Mouse (Mus musculus): ENCODE results near the gene Cnnm4. TPM values are rescaled to one million over a fixed set of nuclear protein-coding genes. Genes with fewer than 3 reads are reported as not detected.

The Cnnm4 gene
- polyA plus RNA-seq, 1 experiment from 2014 or later = 2.2 TPM

GRCm38 (mm10) chr1:36511289-36512021 lies 40.0 kb downstream of the Cnnm4 start, which contains the start of gene Cnnm3:
Gene Cnnm3, plus strand, starts transcription at chr1:36511867.
- TF ChIP-seq EP300 (IDR thresholded peaks at IDR 0.05; ENCODE audit: low read depth) (peak; percentile 48; the same call in 1 of the 2 replicates), CTCF (IDR thresholded peaks at IDR 0.05; ENCODE audit: low read depth) (peak; percentile 62)
- ATAC-seq = peak; percentile 97
- Histone ChIP-seq H3K4me3 (ENCODE audit: low read depth, low read length) (peak within 1 kb of the TSS; percentile 89), H3K4me2 (ENCODE audit: low read depth, low read length) (peak within 1 kb of the TSS; percentile 96), H3K4me1 (ENCODE audit: insufficient read depth) (peaks cover 15% of the 10 kb centered on the region), H3K9ac (replicated peaks) (peak within 1 kb of the TSS; percentile 84), H3K36me3 (replicated peaks; ENCODE audit: insufficient read depth, low read length) (peaks cover under 1% of the 10 kb centered on the region; the same call in 1 of the 2 replicates), H3K27ac (ENCODE audit: low read depth) (peak within 1 kb of the TSS; percentile 96), H3K9me3 (ENCODE audit: low read length) (no peaks in the 10 kb centered on the region), H3K27me3 (ENCODE audit: insufficient read depth, low read length) (no peaks in the 10 kb centered on the region)
- WGBS (ENCODE audit: insufficient replicate concordance) = 2% methylated on average over 47 of the region's 51 CpGs
- DNase-seq = peak; percentile 99

GRCm38 (mm10) chr1:36512089-36512965 lies 40.9 kb downstream of the Cnnm4 start:
- no peak for TF ChIP-seq CTCF (IDR thresholded peaks at IDR 0.05; ENCODE audit: low read depth)
- TF ChIP-seq EP300 (IDR thresholded peaks at IDR 0.05; ENCODE audit: low read depth) = no peak

GRCm38 (mm10) chr1:36512966-36513280 lies 41.5 kb downstream of the Cnnm4 start:
- H3K4me1 ChIP-seq (ENCODE audit: insufficient read depth) = peaks cover 19% of the 10 kb centered on the region
- peak overlapping the region; percentile 89 for H3K4me3 ChIP-seq (ENCODE audit: low read depth, low read length)
- peak overlapping the region; percentile 84 for H3K9ac ChIP-seq (replicated peaks)
- H3K36me3 ChIP-seq (replicated peaks; ENCODE audit: insufficient read depth, low read length) = 0 out of 2 replicates have a peak, but pooled peaks cover 4% of the 10 kb centered on the region
- 5% methylated on average over 16 of the region's 16 CpGs for WGBS (ENCODE audit: insufficient replicate concordance)
- ATAC-seq = no peak
- DNase-seq = no peak
- H3K27me3 ChIP-seq (ENCODE audit: insufficient read depth, low read length) = no peaks in the 10 kb centered on the region
- TF ChIP-seq EP300 (IDR thresholded peaks at IDR 0.05; ENCODE audit: low read depth) (no peak), CTCF (IDR thresholded peaks at IDR 0.05; ENCODE audit: low read depth) (no peak)
- no peak overlapping the region for H3K27ac ChIP-seq (ENCODE audit: low read depth)
- peak overlapping the region; percentile 96 for H3K4me2 ChIP-seq (ENCODE audit: low read depth, low read length)
- H3K9me3 ChIP-seq (ENCODE audit: low read length) = no peaks in the 10 kb centered on the region

More at GRCm38 (mm10) chr1:36512089-36512965, 40.9 kb downstream of the Cnnm4 start:
- Histone ChIP-seq H3K27ac (ENCODE audit: low read depth) (peak overlapping the region; percentile 96), H3K27me3 (ENCODE audit: insufficient read depth, low read length) (no peaks in the 10 kb centered on the region), H3K9ac (replicated peaks) (peak overlapping the region; percentile 84), H3K4me3 (ENCODE audit: low read depth, low read length) (peak overlapping the region; percentile 89), H3K4me2 (ENCODE audit: low read depth, low read length) (peak overlapping the region; percentile 96), H3K4me1 (ENCODE audit: insufficient read depth) (peaks cover 15% of the 10 kb centered on the region), H3K9me3 (ENCODE audit: low read length) (no peaks in the 10 kb centered on the region), H3K36me3 (replicated peaks; ENCODE audit: insufficient read depth, low read length) (0 out of 2 replicates have a peak, but pooled peaks cover 4% of the 10 kb centered on the region)
- DNase-seq = peak; percentile 56
- ATAC-seq = peak; percentile 54
- WGBS (ENCODE audit: insufficient replicate concordance) = under 1% methylated on average over 77 of the region's 126 CpGs

- Histone ChIP-seq H3K9me3 (ENCODE audit: low read length) (no peaks in the 10 kb centered on the region), H3K4me2 (ENCODE audit: low read depth, low read length) (peak overlapping the region; percentile 96), H3K4me3 (ENCODE audit: low read depth, low read length) (peak overlapping the region; percentile 89), H3K36me3 (replicated peaks; ENCODE audit: insufficient read depth, low read length) (0 out of 2 replicates have a peak, but pooled peaks cover 4% of the 10 kb centered on the region), H3K27me3 (ENCODE audit: insufficient read depth, low read length) (no peaks in the 10 kb centered on the region), H3K4me1 (ENCODE audit: insufficient read depth) (peaks cover 19% of the 10 kb centered on the region), H3K27ac (ENCODE audit: low read depth) (no peak overlapping the region), H3K9ac (replicated peaks) (peak overlapping the region; percentile 84)
- 20% methylated on average over 1 of the region's 1 CpGs for WGBS (ENCODE audit: insufficient replicate concordance)
- TF ChIP-seq CTCF (IDR thresholded peaks at IDR 0.05; ENCODE audit: low read depth) (no peak), EP300 (IDR thresholded peaks at IDR 0.05; ENCODE audit: low read depth) (no peak)
- no peak for DNase-seq
- ATAC-seq = no peak
These were observed 41.9 kb downstream of the Cnnm4 start for GRCm38 (mm10) chr1:36513310-36513709.

GRCm38 (mm10) chr1:36513718-36514117 lies 42.3 kb downstream of the Cnnm4 start:
- H3K9ac ChIP-seq (replicated peaks) = no peak overlapping the region
- DNase-seq (no peak), ATAC-seq (no peak)
- TF ChIP-seq CTCF (IDR thresholded peaks at IDR 0.05; ENCODE audit: low read depth) = peak; percentile 65
- no peak for TF ChIP-seq EP300 (IDR thresholded peaks at IDR 0.05; ENCODE audit: low read depth)
- peaks cover 19% of the 10 kb centered on the region for H3K4me1 ChIP-seq (ENCODE audit: insufficient read depth)
- H3K36me3 ChIP-seq (replicated peaks; ENCODE audit: insufficient read depth, low read length) = 0 out of 2 replicates have a peak, but pooled peaks cover 4% of the 10 kb centered on the region
- peak overlapping the region; percentile 96 for H3K4me2 ChIP-seq (ENCODE audit: low read depth, low read length)
- no peaks in the 10 kb centered on the region for H3K9me3 ChIP-seq (ENCODE audit: low read length)
- WGBS (ENCODE audit: insufficient replicate concordance) = 54% methylated on average over 2 of the region's 2 CpGs
- H3K4me3 ChIP-seq (ENCODE audit: low read depth, low read length) = peak overlapping the region; percentile 89; the same call in 1 of the 2 replicates
- H3K27me3 ChIP-seq (ENCODE audit: insufficient read depth, low read length) = no peaks in the 10 kb centered on the region
- no peak overlapping the region for H3K27ac ChIP-seq (ENCODE audit: low read depth)

GRCm38 (mm10) chr1:36518259-36518658 lies 46.8 kb downstream of the Cnnm4 start:
- peak; percentile 50 for ATAC-seq

More at GRCm38 (mm10) chr1:36518259-36518658, 46.8 kb downstream of the Cnnm4 start:
- peaks cover 14% of the 10 kb centered on the region for H3K4me1 ChIP-seq (ENCODE audit: insufficient read depth)
- H3K27me3 ChIP-seq (ENCODE audit: insufficient read depth, low read length) = no peaks in the 10 kb centered on the region
- 66% methylated on average over 3 of the region's 3 CpGs for WGBS (ENCODE audit: insufficient replicate concordance)
- no peak for TF ChIP-seq CTCF (IDR thresholded peaks at IDR 0.05; ENCODE audit: low read depth)
- TF ChIP-seq EP300 (IDR thresholded peaks at IDR 0.05; ENCODE audit: low read depth) = no peak
- H3K4me2 ChIP-seq (ENCODE audit: low read depth, low read length) = no peak overlapping the region
- H3K4me3 ChIP-seq (ENCODE audit: low read depth, low read length) = no peak overlapping the region
- no peak overlapping the region for H3K9ac ChIP-seq (replicated peaks)
- no peak overlapping the region for H3K27ac ChIP-seq (ENCODE audit: low read depth)
- H3K9me3 ChIP-seq (ENCODE audit: low read length) = no peaks in the 10 kb centered on the region
- H3K36me3 ChIP-seq (replicated peaks; ENCODE audit: insufficient read depth, low read length) = peaks cover 34% of the 10 kb centered on the region
- DNase-seq = no peak
